Mouse (Mus musculus) small intestine, adult 2 months (tissue): ENCODE measurements at regions not wholly inside any gene's neighbourhood (a gene's known extent, or its start where the extent isn't known, plus 50 kb on each side); places are given as distances from the start of the nearest gene placed in this dataset.

ENCODE experiments used
- H3K27ac ChIP-seq: fragments of 200-500 bp; 2 replicates; pipeline ENCODE4 v1.5.1; 2012; ENCODE audit warnings: low read depth, low read length, control low read depth, inconsistent platforms; ENCODE audit not compliant: insufficient read depth
- H3K27me3 ChIP-seq: fragments of 200-500 bp; 2 replicates; pipeline ENCODE4 v1.6.1; 2012; ENCODE audit warnings: mild to moderate bottlenecking, moderate library complexity, low read length, inconsistent platforms; ENCODE audit not compliant: control insufficient read depth, insufficient read depth
- H3K36me3 ChIP-seq: fragments of 200-500 bp; 2 replicates; pipeline ENCODE4 v1.6.1; 2012; ENCODE audit warnings: mild to moderate bottlenecking, low read length, control low read depth, inconsistent platforms; ENCODE audit not compliant: control insufficient read depth, insufficient read depth
- H3K4me1 ChIP-seq: fragments of 200-500 bp; 2 replicates; pipeline ENCODE4 v1.6.1; 2012; ENCODE audit warnings: low read length, inconsistent platforms, mixed read lengths; ENCODE audit not compliant: control insufficient read depth, insufficient read depth, insufficient read length
- H3K4me3 ChIP-seq: fragments of 200-500 bp; 2 replicates; pipeline ENCODE4 v1.5.1; 2012; ENCODE audit warnings: low read depth, mild to moderate bottlenecking, control low read depth, inconsistent platforms, low read length, moderate library complexity
- CTCF ChIP-seq: fragments of 200-500 bp; IDR thresholded peaks from 2 replicates; pipeline ENCODE4 v1.5.1; 2012; ENCODE audit warnings: low read depth, mild to moderate bottlenecking, control low read depth, inconsistent platforms, low read length, moderate library complexity, mixed read lengths; ENCODE audit not compliant: insufficient replicate concordance, insufficient read length; ENCODE audit errors: extremely low read depth
- POLR2A ChIP-seq: fragments of 200-500 bp; IDR thresholded peaks from 2 replicates; pipeline ENCODE4 v1.6.1; 2012; ENCODE audit warnings: low read depth, mild to moderate bottlenecking, control low read depth, inconsistent platforms, low read length, moderate library complexity
- WGBS: fragments of 180-500 bp; shearing (Covaris S2); methylation state at CpG from one replicate; pipeline ENCODE4 v1.1.7; 2018; 5-methylcytosine and 5-hydroxymethylcytosine counted together

DNA sequence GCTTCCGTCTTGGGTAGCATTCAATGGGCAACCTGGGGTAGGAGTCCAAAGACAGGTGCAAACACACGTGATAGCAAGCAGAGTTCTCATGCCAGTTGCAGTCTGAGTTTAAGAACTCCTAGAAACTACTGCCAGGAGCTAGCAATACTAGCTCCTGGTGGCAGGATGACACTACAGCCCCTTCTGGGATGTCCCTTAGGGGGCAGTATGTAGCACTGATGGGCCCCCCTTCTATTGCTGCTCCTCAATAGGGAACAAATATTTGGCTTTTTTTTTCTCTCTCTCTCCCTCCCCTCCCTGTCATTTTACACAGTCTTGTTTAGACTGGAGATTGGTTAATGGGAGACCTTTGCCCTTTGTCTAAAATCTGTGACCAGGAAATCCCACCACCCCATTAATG lies 282.2 kb downstream of the Maf start:
- Histone ChIP-seq H3K36me3 (no peaks in the 10 kb centered on the region), H3K4me1 (peaks cover 14% of the 10 kb centered on the region; the same call in 1 of the 2 replicates), H3K4me3 (no peak overlapping the region), H3K27ac (peak overlapping the region; percentile 61), H3K27me3 (no peaks in the 10 kb centered on the region)
- TF ChIP-seq POLR2A: no peak
- no peak for TF ChIP-seq CTCF
- 25% methylated on average over 2 of the region's 2 CpGs for WGBS

- H3K4me3 ChIP-seq: no peak overlapping the region
- H3K27ac ChIP-seq: no peak overlapping the region
- H3K36me3 ChIP-seq: no peaks in the 10 kb centered on the region
- peaks cover 19% of the 10 kb centered on the region; the same call in 1 of the 2 replicates for H3K4me1 ChIP-seq
- no peaks in the 10 kb centered on the region for H3K27me3 ChIP-seq
- TF ChIP-seq POLR2A (no peak), CTCF (no peak)
- 85% methylated on average over 2 of the region's 2 CpGs for WGBS
Observed at GRCm38 (mm10) chr8:115423682-115424081, 283.9 kb downstream of the Maf start.

GRCm38 (mm10) chr8:115423056-115423455 lies 284.5 kb downstream of the Maf start:
- Histone ChIP-seq H3K4me1 (peaks cover 19% of the 10 kb centered on the region; the same call in 1 of the 2 replicates), H3K27ac (no peak overlapping the region), H3K36me3 (no peaks in the 10 kb centered on the region), H3K27me3 (no peaks in the 10 kb centered on the region), H3K4me3 (no peak overlapping the region)
- no peak for TF ChIP-seq POLR2A
- no peak for TF ChIP-seq CTCF
- 74% methylated on average over 5 of the region's 5 CpGs for WGBS

DNA sequence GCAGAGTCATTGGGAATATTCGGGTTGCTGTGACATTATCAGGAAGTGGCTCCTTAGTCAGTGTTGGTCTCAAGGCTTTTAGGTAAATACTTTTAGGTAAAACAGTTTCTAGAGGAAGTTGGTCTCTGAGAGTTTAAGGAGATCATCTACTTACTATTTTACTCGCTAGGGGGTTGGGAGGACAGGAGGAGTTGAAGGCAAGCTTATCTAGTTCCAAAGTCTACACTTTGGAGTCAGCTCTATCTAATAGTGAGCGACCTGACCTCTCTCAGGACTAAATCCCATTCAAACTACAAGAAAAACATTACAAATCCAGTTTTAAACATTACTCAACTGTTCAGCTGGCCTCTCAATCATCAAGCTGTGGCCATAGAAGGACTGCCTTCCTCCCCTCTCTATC lies 287.1 kb downstream of the Maf start:
- H3K36me3 ChIP-seq: no peaks in the 10 kb centered on the region
- TF ChIP-seq CTCF (no peak), POLR2A (no peak)
- WGBS: 20% methylated on average over 3 of the region's 3 CpGs
- peak overlapping the region; percentile 60; the same call in 1 of the 2 replicates for H3K27ac ChIP-seq
- H3K4me3 ChIP-seq: no peak overlapping the region
- H3K27me3 ChIP-seq: no peaks in the 10 kb centered on the region
- peaks cover 13% of the 10 kb centered on the region; the same call in 1 of the 2 replicates for H3K4me1 ChIP-seq

- no peaks in the 10 kb centered on the region for H3K36me3 ChIP-seq
- H3K4me3 ChIP-seq: no peak overlapping the region
- no peaks in the 10 kb centered on the region for H3K27me3 ChIP-seq
- 62% methylated on average over 6 of the region's 6 CpGs for WGBS
- TF ChIP-seq POLR2A (no peak), CTCF (no peak)
- H3K27ac ChIP-seq: 0 out of 2 replicates have a peak overlapping the region, but pooled peaks have one; percentile 8
- peaks cover 9% of the 10 kb centered on the region; the same call in 1 of the 2 replicates for H3K4me1 ChIP-seq
Observed at GRCm38 (mm10) chr8:115420131-115420530, 287.5 kb downstream of the Maf start.

DNA sequence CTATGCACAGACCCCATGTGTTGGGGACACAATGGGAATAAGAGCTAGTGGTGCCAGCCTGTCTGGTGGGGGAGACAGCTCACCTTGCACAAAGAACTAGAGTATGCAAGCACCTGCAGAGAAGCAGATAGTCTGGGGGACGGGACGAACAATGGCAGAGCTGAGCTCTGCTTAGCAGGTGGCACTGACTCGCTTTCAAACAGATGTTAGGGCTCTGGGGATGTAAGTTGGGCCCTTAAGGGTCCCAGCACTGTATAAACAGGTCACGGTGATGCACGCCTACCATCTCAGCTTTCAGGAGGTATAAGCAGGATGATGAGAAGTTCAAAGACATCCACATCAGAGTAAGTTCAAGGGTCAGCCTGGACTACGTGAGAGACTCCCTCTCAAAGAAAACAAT lies 289.5 kb downstream of the Maf start:
- WGBS: 79% methylated on average over 6 of the region's 6 CpGs
- H3K27me3 ChIP-seq: no peaks in the 10 kb centered on the region
- TF ChIP-seq POLR2A (no peak), CTCF (no peak)
- no peak overlapping the region for H3K4me3 ChIP-seq
- no peaks in the 10 kb centered on the region for H3K36me3 ChIP-seq
- H3K27ac ChIP-seq: no peak overlapping the region
- peaks cover 15% of the 10 kb centered on the region for H3K4me1 ChIP-seq

- no peaks in the 10 kb centered on the region for H3K36me3 ChIP-seq
- peaks cover 9% of the 10 kb centered on the region for H3K4me1 ChIP-seq
- TF ChIP-seq POLR2A: no peak
- TF ChIP-seq CTCF: no peak
- H3K27me3 ChIP-seq: no peaks in the 10 kb centered on the region
- 6% methylated on average over 7 of the region's 7 CpGs for WGBS
- H3K27ac ChIP-seq: no peak overlapping the region
- no peak overlapping the region for H3K4me3 ChIP-seq
Observed at GRCm38 (mm10) chr8:115414061-115414473, 293.5 kb downstream of the Maf start.
